Mouse (Mus musculus) telencephalon, adult 2 months (tissue): ENCODE data around the gene Stk10.

Experiments
- DNase-seq: peaks from one replicate; pipeline ENCODE4 v3.0.0-alpha.2; 2011; ENCODE audit warnings: low read depth, low spot score

Stk10 gene

DNA sequence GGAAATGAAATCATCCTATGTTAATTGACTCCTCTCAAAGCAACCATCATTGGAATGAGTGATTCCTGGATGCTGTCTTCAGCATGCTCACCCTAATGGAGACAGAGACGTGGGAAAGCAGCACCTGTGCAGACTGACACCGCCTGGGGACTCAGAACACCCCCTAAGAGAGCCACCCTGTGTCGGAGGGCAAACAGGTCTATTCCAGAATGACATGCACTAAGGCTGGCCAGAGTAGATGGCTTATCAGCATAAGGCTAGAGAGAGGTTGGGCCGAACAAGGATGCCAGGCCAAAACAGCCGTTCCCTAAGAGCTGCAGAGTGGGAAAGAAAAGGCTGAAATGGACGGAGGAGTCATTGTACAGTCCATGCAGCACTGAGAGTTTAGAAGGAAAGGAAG, 93.0 kb downstream of the Stk10 start:
- no peak for DNase-seq

DNA sequence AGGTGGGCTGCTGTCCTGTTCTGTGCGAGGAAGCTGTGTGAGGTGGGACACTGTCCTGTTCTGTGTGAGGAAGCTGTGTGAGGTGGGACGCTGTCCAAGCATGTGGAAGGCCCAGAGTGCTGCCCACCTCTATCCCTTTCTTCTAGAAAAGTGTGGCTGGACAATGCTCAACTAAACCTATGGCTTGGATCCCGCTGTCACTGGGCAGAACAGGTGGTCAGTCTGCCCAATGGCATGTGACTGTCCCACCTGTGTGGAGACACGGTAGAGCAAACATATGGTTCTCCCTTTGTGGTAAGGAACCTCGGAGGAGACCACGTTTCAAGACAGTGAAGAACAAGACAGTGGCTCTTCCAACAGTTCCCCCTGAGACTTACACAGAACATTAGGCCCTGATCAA, 94.8 kb downstream of the Stk10 start:
- no peak for DNase-seq

DNA sequence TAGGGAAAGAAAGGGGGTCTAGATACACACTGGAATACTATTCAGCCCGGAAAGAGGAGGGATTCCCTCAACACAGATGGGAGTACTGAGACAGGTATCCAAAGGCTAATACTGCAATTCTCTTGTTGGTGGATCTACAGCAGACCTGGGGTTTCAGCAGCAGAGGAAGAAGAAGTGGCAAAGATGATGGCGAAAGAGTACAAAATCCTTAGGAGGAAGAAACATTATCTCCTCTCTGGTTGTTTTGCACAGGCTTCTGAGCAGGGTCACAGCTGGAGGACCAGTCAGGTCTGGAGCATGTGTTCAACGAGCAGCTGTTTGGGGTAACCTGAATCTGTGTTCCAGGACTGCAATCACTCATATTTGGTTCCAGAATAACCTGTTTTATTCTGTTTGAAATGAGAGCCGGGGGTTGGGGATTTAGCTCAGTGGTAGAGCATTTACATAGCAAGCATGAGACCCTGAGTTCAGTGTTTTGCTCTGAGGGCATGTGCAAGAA, 96.7 kb downstream of the Stk10 start:
- no peak for DNase-seq

DNA sequence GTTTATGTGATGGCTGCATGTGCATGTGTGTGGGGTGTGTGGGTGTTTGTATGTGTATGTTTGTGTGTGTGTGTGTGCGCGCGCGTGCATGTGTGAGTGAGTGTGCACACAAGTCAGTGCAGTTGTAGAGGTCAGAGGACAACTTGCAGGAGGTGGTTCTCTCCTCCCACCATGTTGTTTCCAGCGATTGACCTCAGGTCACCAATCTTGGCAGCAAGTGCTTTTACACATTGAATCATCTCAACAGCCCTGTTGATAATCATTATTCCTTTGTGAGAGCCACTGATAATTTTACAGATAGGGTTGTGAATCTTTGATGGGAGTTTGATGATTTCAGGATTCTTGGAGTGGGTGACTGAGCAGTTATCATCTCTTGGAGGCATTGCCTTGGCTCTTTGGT, 99.6 kb downstream of the Stk10 start:
- no peak for DNase-seq

DNA sequence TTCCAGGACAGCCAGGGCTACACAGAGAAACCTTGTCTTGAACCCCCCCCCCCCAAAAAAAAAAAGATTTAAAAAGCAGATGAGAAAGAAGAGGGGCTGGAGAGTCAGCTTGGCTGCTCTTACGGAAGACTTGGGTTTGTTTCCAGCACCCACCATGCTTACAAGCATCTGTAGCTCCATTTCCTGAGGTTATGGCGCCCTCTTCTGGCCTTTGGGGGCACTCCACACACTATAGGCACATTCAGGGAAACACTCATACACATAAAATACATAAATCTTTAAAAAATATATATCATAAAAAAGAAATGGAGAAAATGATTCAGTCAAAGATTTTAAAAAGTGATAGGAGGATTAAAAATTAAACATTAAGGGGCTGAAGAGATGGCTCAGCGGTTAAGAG, 100.4 kb downstream of the Stk10 start:
- DNase-seq = no peak

DNA sequence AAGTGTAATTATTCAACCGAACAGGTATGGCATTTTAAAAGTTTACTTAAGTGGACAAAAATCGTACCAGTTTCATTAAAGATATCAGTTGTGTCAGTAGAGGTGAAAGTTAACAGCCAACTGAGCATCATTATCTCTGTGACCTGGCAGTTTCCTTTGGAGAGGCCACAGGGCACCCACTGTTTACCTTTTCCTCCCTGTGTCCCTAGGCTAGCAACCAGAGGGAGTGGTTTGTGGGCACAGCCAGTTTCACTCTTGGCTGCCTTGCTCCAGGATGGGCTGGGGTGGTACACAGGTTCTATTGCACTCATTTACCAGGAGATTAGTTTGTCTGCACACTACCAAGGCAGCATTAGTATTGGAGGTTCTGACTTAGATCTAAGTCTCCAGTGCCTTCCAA, 101.0 kb downstream of the Stk10 start:
- DNase-seq = no peak

DNA sequence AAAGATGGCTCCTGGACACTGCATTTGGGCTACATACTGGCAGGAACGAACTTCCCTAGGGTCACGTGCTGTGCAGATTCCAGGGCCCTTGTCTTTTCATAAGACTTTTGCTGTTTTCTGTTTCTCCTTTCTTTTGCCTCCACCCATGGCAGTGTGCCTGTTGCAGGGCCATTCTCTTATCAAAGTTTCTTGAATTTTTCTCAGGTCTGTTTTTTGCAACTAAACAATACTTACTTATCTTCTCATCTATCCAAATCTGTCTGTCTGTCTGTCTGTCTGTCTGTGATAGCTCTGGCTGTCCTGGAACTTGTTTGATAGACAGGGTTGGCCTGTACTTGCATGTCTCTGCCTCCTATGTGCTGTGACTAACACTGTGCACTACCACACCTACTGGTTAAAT, 101.7 kb downstream of the Stk10 start:
- no peak for DNase-seq

DNA sequence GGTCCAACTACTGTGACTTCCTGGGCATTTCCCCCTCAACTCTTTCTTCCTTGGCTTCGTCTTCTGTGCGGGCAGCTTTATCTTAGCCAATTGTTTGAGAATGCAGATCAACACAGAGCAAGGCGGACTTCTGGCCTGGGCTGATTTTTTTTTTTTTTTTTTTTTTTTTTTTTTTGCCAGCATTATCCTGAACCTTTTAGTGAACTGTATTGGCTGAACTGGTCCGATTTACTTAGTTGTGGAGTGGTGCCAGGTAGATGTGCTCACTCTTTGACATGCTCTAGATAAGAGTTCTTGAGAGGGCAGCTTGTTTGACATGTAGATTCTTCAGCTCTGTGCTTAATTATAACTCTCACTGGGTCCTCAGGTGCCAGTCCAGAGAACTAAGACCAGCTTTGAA, 103.2 kb downstream of the Stk10 start:
- no peak for DNase-seq

DNA sequence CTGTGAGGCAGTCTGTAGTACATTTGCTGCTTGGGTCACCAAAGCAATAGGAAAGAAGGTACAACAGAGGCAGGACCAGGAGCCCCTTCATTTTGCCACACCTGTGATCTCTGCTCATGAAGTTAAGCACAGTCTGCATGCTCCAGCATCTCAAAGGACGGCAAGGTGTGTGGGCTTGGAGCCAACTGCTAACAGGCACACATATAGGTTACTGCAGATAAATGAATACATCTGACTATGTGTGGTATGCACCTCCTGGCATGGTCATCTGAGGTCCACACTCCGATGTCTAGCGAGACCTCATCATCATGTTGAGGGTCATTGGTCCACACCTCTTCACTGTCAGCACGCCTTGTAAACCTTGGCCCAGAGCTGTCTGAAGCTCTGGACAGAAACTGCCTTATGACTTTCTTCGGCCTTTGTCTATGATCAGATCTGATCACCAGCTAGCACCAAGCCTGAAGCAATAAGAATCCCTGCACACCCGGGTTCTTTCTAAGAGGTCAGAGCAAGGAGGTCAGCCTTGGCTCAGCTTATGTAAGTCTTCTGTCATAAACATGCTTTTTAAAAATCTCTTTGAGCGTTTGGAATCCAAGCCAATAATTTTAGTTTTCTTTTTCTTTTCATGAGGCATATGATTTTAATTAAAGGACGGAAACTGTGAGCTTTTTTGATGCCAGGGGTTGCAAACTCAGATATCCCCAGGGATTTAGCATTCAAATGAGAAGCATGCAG, 105.6 kb downstream of the Stk10 start:
- no peak for DNase-seq

DNA sequence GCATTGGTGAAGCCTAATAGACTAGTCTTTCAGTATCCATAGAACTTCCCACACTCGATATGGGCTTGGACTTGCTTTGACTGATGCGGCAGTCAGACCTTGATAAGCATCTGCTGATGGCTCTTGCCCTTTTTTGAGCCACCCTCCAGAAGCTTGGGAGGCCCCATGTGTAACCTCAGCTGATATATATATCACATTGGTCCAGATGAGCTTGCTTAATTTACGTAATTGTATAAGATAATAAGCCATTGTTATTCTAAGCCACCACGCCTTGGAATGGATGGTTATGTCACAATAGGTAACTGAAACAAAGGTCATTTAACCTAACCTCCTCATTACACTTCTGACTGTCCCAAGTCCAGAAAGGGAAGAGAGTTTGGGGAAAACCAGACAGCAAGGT, 107.5 kb downstream of the Stk10 start:
- no peak for DNase-seq

DNA sequence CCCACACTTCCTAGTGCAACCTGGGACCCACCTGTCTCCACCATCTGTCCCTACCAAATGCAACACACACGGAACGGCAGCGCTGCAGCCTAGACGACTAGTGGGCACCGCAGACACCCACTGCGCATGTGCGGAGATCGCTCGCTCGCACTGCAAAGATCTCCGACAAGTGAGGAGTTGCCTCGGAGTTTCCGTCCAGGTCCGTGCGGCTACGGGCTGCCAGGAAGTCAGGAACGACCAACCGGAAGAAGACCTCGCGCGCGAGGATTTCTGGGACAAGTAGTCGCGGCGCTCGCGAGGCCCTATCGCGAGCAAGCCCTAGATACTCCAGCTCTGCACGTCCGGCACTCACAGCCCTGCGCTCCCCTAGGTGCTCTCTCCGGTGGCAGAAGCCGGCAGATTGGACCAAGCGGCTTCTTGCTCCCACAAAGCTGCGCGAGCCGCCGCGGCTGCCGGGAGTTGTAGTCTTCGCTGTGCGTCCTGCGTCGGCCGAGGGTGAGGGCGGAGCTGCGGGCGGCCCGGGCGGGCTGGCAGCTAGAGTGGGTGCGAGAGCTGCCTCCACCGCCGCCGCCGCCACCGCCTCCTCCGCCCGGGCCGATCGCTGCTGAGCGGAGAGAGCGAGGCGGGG, 109.3 kb downstream of the Stk10 start, which contains the start of gene Fbxw11:
Fbxw11 (plus strand) TSS at position 476 of the 628 bp plus-strand sequence.
- peak; percentile 98 for DNase-seq

DNA sequence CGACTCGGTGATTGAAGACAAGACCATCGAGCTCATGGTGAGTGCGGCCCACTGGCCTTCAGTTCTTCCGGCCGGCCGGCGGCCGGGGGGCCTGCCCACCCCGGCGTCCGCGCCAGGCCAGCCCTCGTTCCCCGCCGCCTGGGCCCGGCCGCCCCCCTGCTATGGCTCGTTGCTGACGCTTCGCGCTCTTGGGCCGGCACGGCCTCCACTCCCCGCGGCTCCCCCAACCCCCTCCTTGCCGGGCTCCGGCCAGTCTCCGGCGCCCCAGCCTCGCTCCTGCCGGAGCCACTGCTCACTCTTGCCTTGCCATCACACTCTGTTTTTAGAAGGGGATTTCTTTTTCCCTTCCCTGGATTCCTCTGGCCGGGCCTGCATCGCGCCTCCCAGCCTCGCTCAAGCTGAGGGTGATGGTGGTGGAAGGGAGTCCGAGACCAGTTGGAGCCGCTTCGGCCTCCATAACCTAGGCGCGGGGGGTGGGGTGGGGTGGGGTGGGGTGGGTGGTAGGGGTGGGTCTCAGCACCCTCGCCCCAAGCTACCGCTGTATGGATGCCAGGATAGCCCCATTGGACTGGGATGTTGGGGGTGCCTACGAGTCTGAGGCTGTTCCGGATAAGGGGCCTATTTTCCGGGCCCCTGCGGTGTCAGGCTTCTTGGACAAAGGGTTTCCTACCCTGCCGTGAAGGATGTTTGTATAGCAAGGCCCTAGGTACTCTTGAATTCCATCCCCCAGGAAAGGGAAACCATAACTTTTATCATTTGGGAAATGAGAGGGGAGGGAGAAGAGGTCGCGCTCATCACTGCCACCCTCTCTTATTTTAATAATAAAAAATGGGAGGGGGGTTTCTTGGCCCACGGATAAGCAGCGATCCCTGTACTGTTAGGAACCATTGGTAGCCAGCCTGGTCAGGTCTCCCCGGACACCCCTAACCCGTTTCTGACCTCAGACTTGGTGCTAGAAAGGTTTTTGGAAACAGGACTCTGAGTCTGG, 110.1 kb downstream of the Stk10 start:
- no peak for DNase-seq

DNA sequence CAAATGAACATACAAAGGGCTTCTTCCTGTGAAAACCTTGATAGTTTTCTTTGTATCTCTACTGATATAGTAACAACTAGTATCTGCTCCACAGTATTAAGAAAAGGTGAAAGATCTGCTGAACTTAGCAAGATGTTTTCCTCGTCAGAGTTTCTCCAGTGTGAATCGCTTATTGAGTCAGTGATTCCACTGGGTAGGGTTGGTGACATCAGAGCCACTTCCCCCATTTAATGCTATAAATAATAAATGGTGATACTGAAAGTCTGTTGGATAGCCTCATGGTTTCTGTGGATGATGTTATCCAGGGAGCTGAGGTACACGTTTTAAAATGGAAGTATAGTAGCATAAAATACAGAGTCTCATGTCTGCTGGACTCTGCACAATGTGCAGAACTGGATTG, 110.9 kb downstream of the Stk10 start:
- no peak for DNase-seq

DNA sequence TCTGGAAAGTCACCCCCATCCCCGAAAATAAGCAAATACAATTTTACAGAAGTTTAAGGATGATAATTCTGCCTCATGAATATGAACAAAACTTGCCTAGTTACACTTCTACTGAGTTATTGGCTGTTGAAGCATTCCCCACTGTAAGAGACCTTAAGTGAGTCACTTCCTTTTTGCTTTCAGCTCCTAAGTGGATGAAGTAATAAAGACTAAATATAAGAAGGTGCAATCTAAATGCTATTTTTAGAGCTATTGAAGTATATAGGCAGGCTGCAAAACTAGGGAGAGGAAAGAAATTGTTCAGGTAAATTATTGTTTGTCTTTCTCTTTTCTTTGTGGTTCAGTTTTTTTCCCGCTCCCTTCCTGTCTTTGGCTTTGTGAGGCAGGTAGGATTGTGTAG, 114.2 kb downstream of the Stk10 start:
- DNase-seq = no peak

DNA sequence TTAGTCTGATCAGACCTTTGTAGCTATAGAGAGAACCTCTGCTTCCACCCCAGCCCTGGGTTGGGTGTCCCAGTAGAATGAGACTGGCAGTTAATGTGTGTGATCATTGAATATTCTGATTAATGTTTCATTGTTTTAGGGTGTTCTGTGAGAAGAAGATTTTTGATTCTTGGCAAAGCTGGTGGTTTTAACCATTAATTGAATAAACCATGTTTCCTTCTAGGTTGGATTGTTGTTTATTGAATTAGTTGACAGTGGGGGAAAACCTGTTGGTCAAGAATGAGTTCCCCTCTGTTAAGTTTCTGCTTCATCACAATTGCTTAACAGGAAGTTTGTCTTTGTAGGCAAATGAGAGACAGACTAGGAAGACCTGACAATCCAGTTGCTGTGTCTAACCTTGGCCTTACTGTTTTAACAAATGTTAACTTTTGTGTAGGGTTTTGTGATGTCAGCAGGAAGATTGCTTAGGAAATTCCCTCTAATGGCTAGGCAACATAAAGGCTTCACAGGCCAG, 117.2 kb downstream of the Stk10 start:
- DNase-seq = no peak

DNA sequence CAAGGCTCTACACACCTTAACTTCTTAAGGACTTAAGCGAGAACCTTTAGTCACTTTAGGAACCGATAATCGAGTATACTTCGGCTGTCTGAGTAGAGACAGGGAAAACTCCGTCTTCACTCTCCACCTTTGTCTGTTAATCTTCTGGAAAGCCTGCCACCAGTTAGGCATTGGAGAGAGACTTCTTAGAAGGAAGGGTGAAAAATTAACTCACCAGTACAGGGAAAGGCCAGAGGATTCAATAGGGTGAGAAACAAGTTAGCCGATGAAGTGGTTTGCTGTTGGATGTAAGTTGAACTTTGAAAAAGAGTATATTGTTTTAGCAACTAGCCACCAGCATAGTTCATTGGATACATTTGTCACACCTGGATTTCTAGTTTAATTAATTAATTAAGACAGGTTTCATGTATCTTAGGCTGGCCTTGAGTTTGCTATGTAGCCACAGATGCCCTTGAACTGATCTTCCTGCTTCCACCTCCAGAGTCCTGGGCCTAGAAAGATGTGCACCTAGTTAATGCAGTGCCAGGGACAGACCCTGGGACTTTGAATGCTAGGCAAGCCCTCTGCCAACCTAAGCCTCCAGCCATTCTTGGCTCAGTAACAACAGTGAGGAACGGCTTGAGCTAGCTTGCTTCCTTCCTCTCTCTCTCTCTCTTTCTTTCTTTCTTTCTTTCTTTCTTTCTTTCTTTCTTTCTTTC, 117.9 kb downstream of the Stk10 start:
- DNase-seq = no peak

DNA sequence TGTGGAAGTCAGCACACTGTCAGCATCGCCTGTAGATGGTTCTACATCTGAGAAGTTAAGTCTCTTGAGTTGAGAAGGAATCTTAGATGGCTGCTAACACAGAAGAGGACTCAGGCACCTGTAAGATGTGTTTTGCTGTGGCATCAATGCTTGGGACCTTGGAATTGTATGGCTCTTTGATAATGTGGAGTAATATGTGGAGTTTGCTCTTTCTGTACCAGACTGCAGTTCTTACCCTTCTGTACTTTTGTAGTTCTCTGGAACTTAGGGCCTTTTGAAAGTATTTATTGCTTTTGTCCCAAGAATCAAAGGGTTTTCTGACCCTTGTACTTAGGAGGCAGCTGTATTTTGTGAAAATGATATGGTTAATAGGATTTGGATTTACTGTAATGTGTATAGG, 118.6 kb downstream of the Stk10 start:
- DNase-seq = no peak

DNA sequence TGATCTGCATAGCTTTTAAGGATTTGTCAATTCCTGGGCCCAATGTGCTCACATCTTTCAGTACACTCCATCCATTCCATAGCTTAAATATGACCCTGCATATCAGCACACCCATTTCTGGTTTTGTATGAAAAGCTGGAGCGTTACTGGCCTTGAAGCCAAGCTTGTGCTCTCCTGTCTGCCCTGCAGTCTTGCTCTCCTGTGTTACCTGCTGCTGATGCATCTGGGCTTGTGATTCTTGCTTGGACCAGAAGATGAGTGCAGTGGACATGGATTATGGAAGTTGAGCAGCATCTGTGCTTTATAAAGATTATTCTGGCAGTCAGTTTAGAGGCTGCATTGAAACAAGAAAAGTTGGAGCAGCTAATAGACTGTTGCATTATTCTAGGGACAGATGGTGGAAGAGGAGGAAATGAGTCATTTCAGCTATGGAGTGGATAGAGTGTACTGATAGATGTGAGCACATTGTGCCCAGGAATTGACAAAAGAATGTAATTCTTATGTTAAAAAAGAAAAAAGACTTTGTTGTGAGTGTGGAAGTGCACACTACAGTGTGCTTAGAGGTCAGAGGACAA, 129.1 kb downstream of the Stk10 start:
- peak; percentile 73 for DNase-seq

DNA sequence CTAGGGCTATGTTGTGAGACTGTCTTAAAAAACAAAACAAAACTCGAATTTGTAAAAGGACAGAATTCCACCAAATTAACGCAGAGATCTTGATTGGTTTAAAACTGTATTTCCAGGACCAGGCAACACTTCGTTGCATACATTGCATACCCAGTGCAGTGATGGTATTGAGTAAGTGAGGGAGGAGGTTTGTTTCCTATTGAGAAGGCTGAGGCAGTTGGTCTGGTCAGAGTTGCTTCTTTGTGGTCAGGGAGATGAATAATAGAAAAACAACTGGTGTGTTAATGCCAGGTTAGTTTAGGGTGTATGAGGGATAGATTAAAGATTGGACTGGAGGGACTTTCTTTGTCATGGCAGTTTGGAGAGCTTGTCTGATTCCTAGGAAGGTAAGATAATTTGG, 132.5 kb downstream of the Stk10 start:
- DNase-seq = no peak

DNA sequence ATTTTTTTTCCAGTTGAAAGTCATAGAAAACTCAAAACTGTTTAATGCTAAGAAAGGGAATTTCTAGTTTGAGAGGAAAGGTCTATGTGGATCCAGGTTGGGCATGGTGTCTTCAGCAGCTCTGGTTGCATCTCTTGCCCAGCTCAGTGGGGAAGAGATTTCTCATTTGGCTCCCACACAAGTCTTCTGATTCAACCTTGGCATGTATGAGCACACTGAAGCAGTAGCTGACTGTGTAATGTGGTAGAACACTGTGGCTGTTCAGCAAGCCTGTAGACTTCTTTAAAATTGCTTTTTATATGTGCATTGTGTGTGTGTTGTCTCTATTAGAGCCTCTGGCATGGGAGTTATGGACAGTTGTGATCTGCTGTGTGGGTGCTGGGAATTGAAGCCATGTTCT, 133.9 kb downstream of the Stk10 start:
- DNase-seq = no peak

DNA sequence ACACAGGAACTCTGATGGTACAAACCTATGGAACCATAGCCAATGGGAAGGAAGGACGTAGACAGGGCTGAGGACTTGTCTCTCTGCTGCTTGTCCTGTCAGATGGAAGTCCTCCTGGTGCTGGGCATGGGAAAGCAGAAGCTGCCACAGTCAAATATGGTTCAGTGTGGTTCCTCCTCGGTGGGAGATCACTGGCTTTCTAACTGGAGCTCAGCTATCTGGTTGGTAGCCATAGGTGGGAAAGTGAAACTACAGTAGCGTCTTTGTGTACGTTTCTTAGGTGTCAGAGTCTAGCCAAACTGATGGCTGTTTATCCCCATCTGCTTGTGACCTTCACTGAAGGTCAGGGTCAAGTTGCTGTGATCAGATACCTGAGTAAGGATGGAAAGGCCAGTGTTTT, 138.4 kb downstream of the Stk10 start:
- DNase-seq = no peak
